In genomic region chr17:47123576-47123975, GRCm38 (mm10) we compare ENCODE assay signal across 25 mouse cellular contexts.
"Had no signal": no experiment of that assay in that cellular context is flagged by ENCODE, and none has a peak within 500 bp of the region (broad histone marks: within the 10 kb centered on the region; RNA-seq: fewer than 3 reads in every experiment).

No protein-coding gene starts in this region.

- DNase-seq: gastrocnemius, adult 2 months; gastrocnemius, postnatal 10 days; gastrocnemius, postnatal 25 days; heart, adult 2 months; heart, postnatal 14 days; heart, postnatal 36 days; kidney, adult 11 months; kidney, adult 2 months; kidney, adult 9 months; kidney, postnatal 14 days; kidney, postnatal 4 days; left cerebral cortex, postnatal 4 days had no signal

- H3K27ac ChIP-seq: gastrocnemius, adult 2 months; heart, adult 2 months; heart, embryonic 13.5 days; heart, embryonic 15.5 days; hindbrain, embryonic 13.5 days; hindbrain, embryonic 15.5 days; hindbrain, postnatal 0 days; kidney, embryonic 15.5 days; kidney, postnatal 0 days; layer of hippocampus, adult 2 months; left cerebral cortex, adult 2 months; limb, embryonic 13.5 days; limb, embryonic 15.5 days; liver, embryonic 12.5 days; liver, embryonic 14.5 days had no signal

- H3K4me3 ChIP-seq: gastrocnemius, adult 2 months; heart, adult 2 months; heart, embryonic 13.5 days; heart, embryonic 15.5 days; hindbrain, embryonic 13.5 days; hindbrain, embryonic 15.5 days; kidney, embryonic 15.5 days; layer of hippocampus, adult 2 months; left cerebral cortex, adult 2 months; limb, embryonic 13.5 days; limb, embryonic 15.5 days; liver, embryonic 12.5 days had no signal

- H3K27me3 ChIP-seq: heart, embryonic 13.5 days; heart, embryonic 15.5 days; hindbrain, embryonic 13.5 days; hindbrain, embryonic 15.5 days; kidney, embryonic 15.5 days; limb, embryonic 13.5 days; limb, embryonic 15.5 days; liver, embryonic 12.5 days had no signal

- H3K4me1 ChIP-seq: heart, embryonic 13.5 days; heart, embryonic 15.5 days; hindbrain, embryonic 13.5 days; hindbrain, embryonic 15.5 days; kidney, embryonic 15.5 days; limb, embryonic 13.5 days; limb, embryonic 15.5 days; liver, embryonic 12.5 days had no signal
